Mouse (Mus musculus): ENCODE results near the gene Ttc30a2. TPM values are rescaled to one million over a fixed set of nuclear protein-coding genes. Genes with fewer than 3 reads are reported as not detected.
A peak's percentile ranks its signal among the peaks of the same experiment; 100 is the strongest.
"Not testable (repeated sequence)": the region's sequence is repeated elsewhere in the genome, so short reads cannot be mapped to it uniquely, and the experiment has no call there.

Ttc30a2 gene
- 0.31 and 0.70 TPM in 2 replicates for polyA plus RNA-seq (2014; fragmentation: Nextera tagmentation; extraction: Ambion mirVana)

DNA sequence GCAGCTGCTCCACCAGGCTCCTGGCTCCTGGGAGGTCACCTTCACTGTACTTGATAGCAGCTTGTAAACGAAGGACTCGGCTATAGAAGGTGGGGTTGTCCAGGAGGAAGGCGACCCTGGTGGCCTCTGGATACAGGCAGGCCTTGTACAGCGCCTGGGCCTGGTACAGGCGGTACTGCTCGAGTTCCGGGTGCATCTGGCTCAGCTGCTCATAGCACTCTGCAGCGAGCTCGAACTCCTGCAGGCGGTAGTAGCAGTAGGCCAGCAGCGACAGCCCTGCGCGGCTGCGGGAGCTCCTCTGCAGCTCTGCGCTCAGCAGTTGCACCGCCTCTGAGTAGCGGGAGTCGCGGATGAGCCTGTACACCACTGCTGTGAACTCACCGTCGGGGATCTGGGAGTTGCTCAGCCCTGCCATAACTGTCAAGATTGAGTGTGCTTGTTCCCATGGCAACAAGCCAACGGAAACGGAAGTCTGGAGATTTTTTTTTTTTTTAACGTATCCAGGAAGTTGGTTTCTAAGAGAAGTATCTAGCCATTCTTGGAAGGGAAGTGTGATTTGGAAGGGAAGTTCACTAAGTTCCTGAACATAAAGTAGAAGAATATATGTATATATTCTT lies at the start of gene Ttc30a2:
TSS of gene Ttc30a2 (minus strand) at position 419 of the 617 bp plus-strand sequence.
- H3K27ac ChIP-seq (replicated peaks; ENCODE audit: low read depth, low read length); H3K4me2 ChIP-seq (ENCODE audit: low read depth, low read length); H3K9ac ChIP-seq (replicated peaks; ENCODE audit: low read length); H3K4me3 ChIP-seq (ENCODE audit: low read depth, low read length); H3K36me3 ChIP-seq (replicated peaks; ENCODE audit: control insufficient read depth, insufficient read depth, low read depth, low read length); H3K9me3 ChIP-seq (replicated peaks; ENCODE audit: control insufficient read depth, low read length); DNase-seq (ENCODE audit: low spot score); H3K27me3 ChIP-seq (ENCODE audit: control insufficient read depth, insufficient read depth, low read length); H3K4me1 ChIP-seq (ENCODE audit: control insufficient read depth, insufficient read depth, low read length): not testable (repeated sequence)
- WGBS: 25% methylated on average over 17 of the region's 24 CpGs
- ATAC-seq (replicated peaks; ENCODE audit: insufficient number of reproducible peaks, low FRiP score, low TSS enrichment, low read depth): 0 out of 2 replicates have a peak, but pooled peaks have one; percentile 54

DNA sequence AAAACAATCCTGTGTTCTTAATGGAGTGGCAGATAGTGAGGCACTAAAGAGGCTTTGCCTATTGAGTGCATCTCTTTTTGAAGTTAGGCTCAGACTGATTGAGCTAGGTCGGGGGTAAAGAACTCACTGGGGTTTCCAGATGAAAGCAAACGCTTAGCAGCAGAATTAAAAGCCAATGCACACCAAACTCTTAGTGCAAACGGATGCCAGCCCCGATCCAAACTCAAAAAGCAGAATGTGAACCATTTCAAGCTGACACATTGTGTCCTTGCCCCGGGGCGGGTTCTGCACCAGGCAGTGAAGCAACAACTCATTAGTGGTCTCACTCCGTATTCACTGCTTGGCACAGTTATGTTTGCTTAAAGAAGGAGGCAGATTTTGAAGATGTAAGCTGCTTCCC lies 38.9 kb upstream of the Ttc30a2 start:
- no peak overlapping the region for H3K27ac ChIP-seq (replicated peaks; ENCODE audit: low read depth, low read length)
- DNase-seq (ENCODE audit: low spot score) (peak; percentile 43), ATAC-seq (replicated peaks; ENCODE audit: insufficient number of reproducible peaks, low FRiP score, low TSS enrichment, low read depth) (no peak)
- H3K9me3 ChIP-seq (replicated peaks; ENCODE audit: control insufficient read depth, low read length): no peaks in the 10 kb centered on the region
- no peaks in the 10 kb centered on the region for H3K36me3 ChIP-seq (replicated peaks; ENCODE audit: control insufficient read depth, insufficient read depth, low read depth, low read length)
- no peaks in the 10 kb centered on the region for H3K27me3 ChIP-seq (ENCODE audit: control insufficient read depth, insufficient read depth, low read length)
- no peak overlapping the region for H3K9ac ChIP-seq (replicated peaks; ENCODE audit: low read length)
- no peak overlapping the region for H3K4me3 ChIP-seq (ENCODE audit: low read depth, low read length)
- WGBS: 8% methylated on average over 7 of the region's 7 CpGs
- H3K4me2 ChIP-seq (ENCODE audit: low read depth, low read length): no peak overlapping the region
- H3K4me1 ChIP-seq (ENCODE audit: control insufficient read depth, insufficient read depth, low read length): no peaks in the 10 kb centered on the region

DNA sequence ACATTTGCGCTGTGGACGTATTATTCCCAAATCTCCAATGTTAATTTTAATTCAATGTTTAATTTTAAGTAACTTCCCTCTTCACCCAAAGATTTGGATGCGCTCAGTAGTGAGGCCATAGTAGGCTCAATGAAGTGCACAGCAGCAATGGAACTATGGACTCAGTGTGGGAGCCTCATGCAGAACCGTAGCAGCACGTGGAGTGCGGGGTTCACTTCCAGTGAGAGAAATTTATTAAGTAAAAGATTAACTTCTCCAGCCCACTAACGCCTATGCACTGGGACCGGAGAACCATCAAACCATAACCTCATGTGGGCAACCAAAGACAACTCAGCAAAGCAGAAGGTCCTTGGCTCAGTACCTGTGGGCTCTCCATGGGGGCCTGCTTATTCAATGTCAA lies 38.2 kb upstream of the Ttc30a2 start:
- Histone ChIP-seq H3K36me3 (replicated peaks; ENCODE audit: control insufficient read depth, insufficient read depth, low read depth, low read length) (no peaks in the 10 kb centered on the region), H3K27ac (replicated peaks; ENCODE audit: low read depth, low read length) (no peak overlapping the region), H3K9ac (replicated peaks; ENCODE audit: low read length) (no peak overlapping the region), H3K27me3 (ENCODE audit: control insufficient read depth, insufficient read depth, low read length) (no peaks in the 10 kb centered on the region), H3K4me2 (ENCODE audit: low read depth, low read length) (no peak overlapping the region), H3K9me3 (replicated peaks; ENCODE audit: control insufficient read depth, low read length) (no peaks in the 10 kb centered on the region), H3K4me1 (ENCODE audit: control insufficient read depth, insufficient read depth, low read length) (no peaks in the 10 kb centered on the region), H3K4me3 (ENCODE audit: low read depth, low read length) (no peak overlapping the region)
- WGBS: 89% methylated on average over 8 of the region's 8 CpGs
- ATAC-seq (replicated peaks; ENCODE audit: insufficient number of reproducible peaks, low FRiP score, low TSS enrichment, low read depth): no peak
- no peak for DNase-seq (ENCODE audit: low spot score)

DNA sequence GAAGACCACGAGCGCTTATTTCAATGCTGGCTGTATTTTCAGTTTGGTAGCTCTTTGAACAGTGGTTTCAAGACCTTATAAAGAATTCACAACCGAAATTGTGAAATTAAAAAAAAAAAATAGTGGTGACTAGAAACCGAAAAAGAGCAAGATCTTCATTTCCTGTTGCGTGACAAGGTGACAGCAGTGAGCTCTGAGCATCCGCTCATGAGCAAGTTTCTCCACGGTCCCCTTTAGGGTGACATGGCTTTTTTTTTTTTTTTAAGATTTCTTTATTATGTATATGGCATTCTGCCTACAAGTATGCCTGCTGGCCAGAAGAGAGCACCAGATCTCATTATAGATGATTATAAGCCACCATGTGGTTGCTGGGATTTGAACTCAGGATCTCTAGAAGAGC lies 37.5 kb upstream of the Ttc30a2 start:
- no peak overlapping the region for H3K27ac ChIP-seq (replicated peaks; ENCODE audit: low read depth, low read length)
- DNase-seq (ENCODE audit: low spot score) (no peak), ATAC-seq (replicated peaks; ENCODE audit: insufficient number of reproducible peaks, low FRiP score, low TSS enrichment, low read depth) (no peak)
- no peak overlapping the region for H3K9ac ChIP-seq (replicated peaks; ENCODE audit: low read length)
- no peaks in the 10 kb centered on the region for H3K9me3 ChIP-seq (replicated peaks; ENCODE audit: control insufficient read depth, low read length)
- H3K27me3 ChIP-seq (ENCODE audit: control insufficient read depth, insufficient read depth, low read length): no peaks in the 10 kb centered on the region
- no peak overlapping the region for H3K4me3 ChIP-seq (ENCODE audit: low read depth, low read length)
- 91% methylated on average over 7 of the region's 7 CpGs for WGBS
- H3K4me1 ChIP-seq (ENCODE audit: control insufficient read depth, insufficient read depth, low read length): no peaks in the 10 kb centered on the region
- H3K36me3 ChIP-seq (replicated peaks; ENCODE audit: control insufficient read depth, insufficient read depth, low read depth, low read length): no peaks in the 10 kb centered on the region
- no peak overlapping the region for H3K4me2 ChIP-seq (ENCODE audit: low read depth, low read length)

DNA sequence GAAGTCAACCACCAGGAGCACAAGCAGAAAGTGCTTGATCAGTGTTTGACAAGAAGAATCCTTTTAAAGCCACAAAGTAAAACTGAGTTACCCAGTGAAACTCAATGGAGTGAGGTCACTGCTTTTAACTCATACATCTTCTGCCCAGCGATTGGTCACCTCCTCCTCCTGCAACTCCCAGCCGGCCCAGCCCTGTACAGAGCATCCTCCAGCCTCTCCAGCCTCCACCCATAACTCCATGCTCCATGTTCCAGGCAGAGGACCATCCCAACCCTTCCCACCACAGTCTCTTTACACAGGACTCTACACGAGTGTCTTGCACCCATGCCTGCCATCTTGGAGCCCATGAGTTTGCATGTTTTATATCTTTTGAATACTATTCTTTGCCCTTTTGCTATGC lies 36.7 kb upstream of the Ttc30a2 start:
- DNase-seq (ENCODE audit: low spot score): no peak
- WGBS: 71% methylated on average over 3 of the region's 3 CpGs
- Histone ChIP-seq H3K4me3 (ENCODE audit: low read depth, low read length) (no peak overlapping the region), H3K36me3 (replicated peaks; ENCODE audit: control insufficient read depth, insufficient read depth, low read depth, low read length) (no peaks in the 10 kb centered on the region), H3K27me3 (ENCODE audit: control insufficient read depth, insufficient read depth, low read length) (no peaks in the 10 kb centered on the region), H3K9me3 (replicated peaks; ENCODE audit: control insufficient read depth, low read length) (no peaks in the 10 kb centered on the region), H3K4me1 (ENCODE audit: control insufficient read depth, insufficient read depth, low read length) (no peaks in the 10 kb centered on the region), H3K27ac (replicated peaks; ENCODE audit: low read depth, low read length) (no peak overlapping the region), H3K9ac (replicated peaks; ENCODE audit: low read length) (no peak overlapping the region), H3K4me2 (ENCODE audit: low read depth, low read length) (no peak overlapping the region)
- no peak for ATAC-seq (replicated peaks; ENCODE audit: insufficient number of reproducible peaks, low FRiP score, low TSS enrichment, low read depth)

DNA sequence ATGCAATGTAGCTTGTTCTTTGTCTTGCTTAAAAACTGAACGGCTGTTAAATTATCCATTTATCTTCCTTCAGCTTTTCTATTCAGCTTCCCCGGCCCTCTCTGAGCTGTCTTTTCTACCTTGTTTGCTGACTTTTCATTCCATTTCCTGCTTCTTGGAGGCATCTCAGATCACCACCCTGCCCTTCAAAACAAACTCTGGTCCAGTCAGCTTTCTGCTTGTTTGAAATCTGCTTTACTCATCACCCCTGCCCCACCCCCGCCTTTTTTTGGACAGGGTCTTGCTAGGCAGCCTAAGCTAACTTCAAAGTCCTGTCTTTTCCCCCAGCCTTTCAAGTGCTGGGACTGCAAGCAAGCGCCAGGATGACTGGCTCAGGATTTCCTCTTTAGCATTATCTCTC lies 28.2 kb upstream of the Ttc30a2 start:
- Histone ChIP-seq H3K36me3 (replicated peaks; ENCODE audit: control insufficient read depth, insufficient read depth, low read depth, low read length) (no peaks in the 10 kb centered on the region), H3K4me2 (ENCODE audit: low read depth, low read length) (no peak overlapping the region), H3K27ac (replicated peaks; ENCODE audit: low read depth, low read length) (no peak overlapping the region), H3K4me3 (ENCODE audit: low read depth, low read length) (no peak overlapping the region), H3K9ac (replicated peaks; ENCODE audit: low read length) (no peak overlapping the region), H3K27me3 (ENCODE audit: control insufficient read depth, insufficient read depth, low read length) (no peaks in the 10 kb centered on the region), H3K9me3 (replicated peaks; ENCODE audit: control insufficient read depth, low read length) (no peaks in the 10 kb centered on the region), H3K4me1 (ENCODE audit: control insufficient read depth, insufficient read depth, low read length) (no peaks in the 10 kb centered on the region)
- no peak for ATAC-seq (replicated peaks; ENCODE audit: insufficient number of reproducible peaks, low FRiP score, low TSS enrichment, low read depth)
- WGBS: 18% methylated on average over 4 of the region's 4 CpGs
- no peak for DNase-seq (ENCODE audit: low spot score)

DNA sequence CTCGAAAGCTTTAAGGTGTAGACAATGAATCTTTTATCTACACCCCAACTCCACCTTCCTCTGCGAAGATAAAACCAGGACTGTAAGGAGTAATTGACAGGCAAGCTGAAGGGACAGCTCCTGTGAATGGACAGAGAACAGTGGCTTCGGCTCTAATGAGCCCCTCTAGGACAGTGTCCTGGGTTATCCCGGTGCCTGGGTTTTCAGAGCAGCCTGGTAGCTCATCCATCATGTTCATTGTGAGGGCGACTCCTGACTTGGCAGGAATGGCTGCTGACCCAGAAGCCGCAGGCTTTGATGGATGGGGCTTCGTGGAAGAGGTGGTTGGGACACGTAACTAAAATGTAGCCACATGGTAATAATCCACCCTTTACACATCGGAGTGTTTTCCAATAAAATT lies 24.9 kb upstream of the Ttc30a2 start:
- no peaks in the 10 kb centered on the region for H3K4me1 ChIP-seq (ENCODE audit: control insufficient read depth, insufficient read depth, low read length)
- no peaks in the 10 kb centered on the region for H3K9me3 ChIP-seq (replicated peaks; ENCODE audit: control insufficient read depth, low read length)
- DNase-seq (ENCODE audit: low spot score): no peak
- H3K27ac ChIP-seq (replicated peaks; ENCODE audit: low read depth, low read length): no peak overlapping the region
- no peak overlapping the region for H3K9ac ChIP-seq (replicated peaks; ENCODE audit: low read length)
- H3K27me3 ChIP-seq (ENCODE audit: control insufficient read depth, insufficient read depth, low read length): no peaks in the 10 kb centered on the region
- 61% methylated on average over 9 of the region's 9 CpGs for WGBS
- H3K4me2 ChIP-seq (ENCODE audit: low read depth, low read length): no peak overlapping the region
- no peak overlapping the region for H3K4me3 ChIP-seq (ENCODE audit: low read depth, low read length)
- H3K36me3 ChIP-seq (replicated peaks; ENCODE audit: control insufficient read depth, insufficient read depth, low read depth, low read length): no peaks in the 10 kb centered on the region
- no peak for ATAC-seq (replicated peaks; ENCODE audit: insufficient number of reproducible peaks, low FRiP score, low TSS enrichment, low read depth)

DNA sequence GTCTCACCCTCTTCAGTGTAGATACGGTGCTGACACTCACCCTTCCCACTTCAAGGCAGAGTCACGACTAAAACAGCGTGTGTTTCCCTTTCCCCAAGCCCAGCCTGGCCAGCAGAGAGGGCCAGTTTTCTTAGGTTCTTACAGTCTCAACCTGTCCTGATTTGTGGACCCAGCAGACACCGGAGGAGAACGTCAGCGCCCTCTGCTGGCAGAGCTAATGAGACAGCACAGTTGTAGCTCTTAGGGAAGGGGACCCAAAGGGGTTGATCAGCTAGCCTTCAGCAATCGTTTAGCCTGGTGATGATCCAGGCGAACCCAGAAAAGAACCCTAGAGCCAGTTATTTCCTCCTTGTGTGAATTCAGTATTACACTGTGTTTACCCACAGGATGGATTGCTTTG lies 23.4 kb upstream of the Ttc30a2 start:
- H3K36me3 ChIP-seq (replicated peaks; ENCODE audit: control insufficient read depth, insufficient read depth, low read depth, low read length): no peaks in the 10 kb centered on the region
- H3K27ac ChIP-seq (replicated peaks; ENCODE audit: low read depth, low read length): no peak overlapping the region
- no peak overlapping the region for H3K9ac ChIP-seq (replicated peaks; ENCODE audit: low read length)
- DNase-seq (ENCODE audit: low spot score): peak; percentile 67
- no peak overlapping the region for H3K4me2 ChIP-seq (ENCODE audit: low read depth, low read length)
- H3K4me3 ChIP-seq (ENCODE audit: low read depth, low read length): no peak overlapping the region
- H3K9me3 ChIP-seq (replicated peaks; ENCODE audit: control insufficient read depth, low read length): no peaks in the 10 kb centered on the region
- 37% methylated on average over 8 of the region's 8 CpGs for WGBS
- H3K4me1 ChIP-seq (ENCODE audit: control insufficient read depth, insufficient read depth, low read length): no peaks in the 10 kb centered on the region
- no peaks in the 10 kb centered on the region for H3K27me3 ChIP-seq (ENCODE audit: control insufficient read depth, insufficient read depth, low read length)
- ATAC-seq (replicated peaks; ENCODE audit: insufficient number of reproducible peaks, low FRiP score, low TSS enrichment, low read depth): no peak

All from embryonic facial prominence, embryonic 11.5 days (tissue).